Mouse (Mus musculus): Measurements from ENCODE around the gene Il17ra.
A peak's percentile ranks its signal among the peaks of the same experiment; 100 is the strongest.

Gene Il17ra

DNA sequence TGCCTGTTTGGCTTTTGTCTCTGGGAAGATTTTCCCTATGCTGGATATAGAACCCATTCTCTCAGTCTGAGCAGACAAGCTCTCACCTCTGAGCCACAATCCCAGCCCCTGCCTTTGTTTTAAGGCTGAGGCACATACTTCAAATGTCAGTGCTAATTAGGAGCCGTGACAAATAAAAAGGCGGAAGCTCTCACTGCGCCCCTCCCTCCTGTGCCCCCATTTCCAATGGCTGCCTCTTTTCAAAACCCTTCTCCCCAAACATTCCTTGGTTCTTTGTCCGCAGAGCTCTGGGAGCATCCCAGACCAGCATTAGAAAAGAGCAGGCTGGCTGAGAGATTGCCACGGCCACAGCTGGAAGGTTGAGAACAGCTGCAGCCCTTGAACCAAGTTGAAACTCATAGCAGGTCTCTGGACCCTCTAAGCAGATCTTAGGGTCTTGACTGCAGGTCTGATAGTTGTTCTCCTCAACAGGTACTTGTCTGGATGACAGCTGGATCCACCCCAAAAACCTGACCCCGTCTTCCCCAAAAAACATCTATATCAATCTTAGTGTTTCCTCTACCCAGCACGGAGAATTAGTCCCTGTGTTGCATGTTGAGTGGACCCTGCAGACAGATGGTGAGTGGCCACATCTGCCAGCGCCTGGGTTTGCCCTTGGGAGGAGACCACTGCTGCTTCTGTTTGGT is 9.6 kb downstream of the Il17ra start:
- no peak for DNase-seq

DNA sequence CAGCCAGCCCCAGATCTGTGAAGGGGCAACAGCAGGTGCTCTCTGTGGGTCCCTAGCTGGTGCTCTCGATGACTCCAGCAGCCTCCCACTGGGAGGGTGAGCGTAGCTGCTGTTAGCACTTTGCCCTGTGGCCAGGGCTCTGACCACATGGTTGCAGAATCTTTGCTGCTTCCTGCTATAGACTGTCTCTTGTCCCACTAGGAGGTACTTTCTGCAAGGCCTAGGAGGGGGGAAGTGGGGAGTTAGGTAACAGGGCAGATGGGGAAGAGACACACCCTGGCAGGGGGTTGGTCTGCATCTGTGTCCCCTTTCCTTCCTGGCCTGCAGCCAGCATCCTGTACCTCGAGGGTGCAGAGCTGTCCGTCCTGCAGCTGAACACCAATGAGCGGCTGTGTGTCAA is 10.4 kb downstream of the Il17ra start:
- DNase-seq, result peak; percentile 71 to 79

DNA sequence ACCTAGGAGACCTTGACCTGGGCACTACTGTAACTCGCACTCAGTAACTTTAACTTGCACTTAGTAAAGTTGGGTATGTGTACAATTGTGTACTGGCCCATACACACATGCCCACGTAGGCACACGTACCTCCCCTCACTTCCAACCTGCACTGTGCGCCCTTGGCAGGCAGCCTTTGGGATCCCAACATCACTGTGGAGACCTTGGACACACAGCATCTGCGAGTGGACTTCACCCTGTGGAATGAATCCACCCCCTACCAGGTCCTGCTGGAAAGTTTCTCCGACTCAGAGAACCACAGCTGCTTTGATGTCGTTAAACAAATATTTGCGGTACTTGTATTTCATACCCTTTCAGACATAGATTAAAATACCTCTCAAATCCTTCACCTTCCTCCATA is 12.2 kb downstream of the Il17ra start:
- no peak for DNase-seq

- peak in 1 of 2 experiments; percentile 57 for DNase-seq
Observed at GRCm38 (mm10) chr6:120479302-120479701, 16.3 kb downstream of the Il17ra start.

DNA sequence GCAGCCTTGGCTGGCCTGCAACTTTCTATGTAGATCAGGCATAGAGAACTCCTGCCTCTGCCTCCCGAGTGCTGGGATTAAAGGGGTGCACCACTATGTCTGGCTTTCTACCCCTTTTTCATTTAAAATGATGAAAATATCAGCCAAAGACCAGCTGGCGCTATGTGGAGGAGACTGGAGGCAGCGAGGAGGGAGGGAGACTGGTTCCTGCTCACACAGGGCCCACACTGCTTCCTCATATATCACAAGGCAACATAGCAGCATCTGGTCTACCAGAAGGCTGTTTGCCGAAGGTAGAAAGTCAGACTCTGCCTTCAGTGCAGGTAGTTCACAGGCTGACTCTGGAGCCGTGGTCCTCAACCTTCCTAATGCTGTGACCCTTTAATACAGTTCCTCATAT is 17.3 kb downstream of the Il17ra start:
- no peak for DNase-seq

DNA sequence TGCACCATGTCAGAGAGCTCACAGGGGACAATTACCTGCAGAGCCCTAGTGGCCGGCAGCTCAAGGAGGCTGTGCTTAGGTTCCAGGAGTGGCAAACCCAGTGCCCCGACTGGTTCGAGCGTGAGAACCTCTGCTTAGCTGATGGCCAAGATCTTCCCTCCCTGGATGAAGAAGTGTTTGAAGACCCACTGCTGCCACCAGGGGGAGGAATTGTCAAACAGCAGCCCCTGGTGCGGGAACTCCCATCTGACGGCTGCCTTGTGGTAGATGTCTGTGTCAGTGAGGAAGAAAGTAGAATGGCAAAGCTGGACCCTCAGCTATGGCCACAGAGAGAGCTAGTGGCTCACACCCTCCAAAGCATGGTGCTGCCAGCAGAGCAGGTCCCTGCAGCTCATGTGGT is 18.5 kb downstream of the Il17ra start:
- DNase-seq, result no peak

- no peak for DNase-seq
Observed at GRCm38 (mm10) chr6:120482021-120482420, 19.0 kb downstream of the Il17ra start.

DNA sequence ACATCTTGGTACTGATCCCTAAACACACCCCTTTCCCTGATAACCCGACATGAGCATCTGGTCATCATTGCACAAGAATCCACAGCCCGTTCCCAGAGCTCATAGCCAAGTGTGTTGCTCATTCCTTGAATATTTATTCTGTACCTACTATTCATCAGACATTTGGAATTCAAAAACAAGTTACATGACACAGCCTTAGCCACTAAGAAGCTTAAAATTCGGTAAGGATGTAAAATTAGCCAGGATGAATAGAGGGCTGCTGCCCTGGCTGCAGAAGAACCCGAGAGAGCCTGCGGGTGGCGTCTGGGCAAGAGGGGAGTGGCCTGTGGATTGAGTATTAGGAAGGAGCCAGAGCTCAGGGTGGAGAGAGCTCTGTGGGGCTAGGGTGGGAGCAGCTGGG is 19.7 kb downstream of the Il17ra start:
- no peak for DNase-seq

DNA sequence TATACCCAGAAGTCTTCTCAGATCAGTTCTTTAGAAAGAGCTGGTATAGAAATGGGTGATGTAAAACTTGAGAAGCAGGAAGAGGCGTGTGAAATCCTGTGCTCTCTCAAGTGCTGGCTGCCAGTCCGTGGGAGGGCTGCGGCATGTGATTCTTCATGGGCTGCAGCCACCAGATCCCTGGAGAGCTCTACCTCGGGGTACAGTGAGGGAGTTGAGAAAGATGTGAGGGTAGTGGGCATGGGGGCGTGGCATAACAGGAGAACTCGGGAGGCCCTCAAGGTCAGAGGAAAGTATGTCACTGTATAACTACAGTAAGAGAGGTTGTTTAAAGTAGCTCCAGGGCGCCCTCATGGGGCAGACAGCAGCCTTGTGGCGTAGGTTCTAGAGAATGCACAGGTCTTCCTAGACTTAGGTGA is 20.2 kb downstream of the Il17ra start:
- peak; percentile 54 to 62 for DNase-seq

DNA sequence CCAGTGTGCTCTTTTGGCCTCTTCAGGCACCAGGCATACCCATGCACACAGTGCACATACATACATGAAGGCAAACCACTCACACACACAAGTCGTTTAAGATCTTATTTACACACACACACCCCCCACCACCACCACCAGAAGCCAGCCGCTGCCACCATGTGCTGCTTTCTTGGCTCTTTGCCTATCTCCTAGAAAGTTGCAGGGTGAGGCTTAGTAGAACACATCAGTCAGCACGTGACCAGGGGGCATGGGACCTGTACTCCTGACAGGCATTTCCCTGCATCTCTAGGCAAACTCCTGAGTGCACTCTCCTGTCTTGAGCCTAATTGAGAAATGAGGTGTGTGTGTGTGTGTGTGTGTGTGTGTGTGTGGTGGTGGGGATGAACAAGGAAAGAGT is 22.0 kb downstream of the Il17ra start:
- no peak for DNase-seq

GRCm38 (mm10) chr6:120486051-120486510 is 23.0 kb downstream of the Il17ra start:
- peak in 1 of 2 experiments; percentile 37 for DNase-seq

DNA sequence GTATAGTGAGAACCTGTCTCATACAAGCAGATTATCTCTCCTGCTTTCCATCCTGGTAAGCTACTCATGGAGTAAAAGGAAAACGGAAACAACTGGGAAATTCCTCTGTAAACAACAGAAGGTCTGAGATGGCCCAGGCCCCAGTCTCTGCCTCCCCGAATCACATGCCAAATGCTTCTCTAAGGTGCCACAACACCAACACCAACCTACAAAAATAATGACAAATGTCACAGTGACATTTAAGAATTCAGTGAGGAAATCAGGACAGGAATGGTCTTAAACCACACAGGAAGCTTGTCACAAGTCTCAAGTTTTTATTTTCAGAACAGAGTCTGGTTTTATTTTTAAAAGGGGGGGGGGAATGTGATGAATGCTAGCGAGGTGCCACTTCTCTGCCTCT is 25.6 kb downstream of the Il17ra start:
- no peak for DNase-seq

- no peak for DNase-seq
Observed at GRCm38 (mm10) chr6:120489461-120489860, 26.4 kb downstream of the Il17ra start.

DNA sequence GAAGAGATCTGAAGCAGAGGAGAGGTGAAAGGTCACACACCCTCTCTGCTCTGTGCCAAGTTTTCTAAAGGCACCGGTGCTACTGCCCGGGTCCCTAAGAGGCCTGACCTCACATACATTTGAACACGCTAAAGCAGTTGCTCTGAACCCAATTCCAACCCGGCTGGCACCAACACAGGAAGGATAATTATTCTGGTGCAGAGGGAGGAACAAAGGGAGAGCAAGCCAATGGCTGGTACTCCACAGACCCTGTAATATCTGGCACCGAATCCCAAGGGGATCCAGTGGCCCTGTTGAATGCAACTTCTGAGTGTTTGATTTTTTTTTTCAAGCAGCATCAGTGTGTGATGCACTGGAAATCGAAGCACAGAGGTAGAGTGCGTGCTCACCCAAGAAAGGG is 28.0 kb downstream of the Il17ra start:
- DNase-seq, result no peak

GRCm38 (mm10) chr6:120491862-120492498 is 28.9 kb downstream of the Il17ra start:
- peak; percentile 79 to 87 for DNase-seq

DNA sequence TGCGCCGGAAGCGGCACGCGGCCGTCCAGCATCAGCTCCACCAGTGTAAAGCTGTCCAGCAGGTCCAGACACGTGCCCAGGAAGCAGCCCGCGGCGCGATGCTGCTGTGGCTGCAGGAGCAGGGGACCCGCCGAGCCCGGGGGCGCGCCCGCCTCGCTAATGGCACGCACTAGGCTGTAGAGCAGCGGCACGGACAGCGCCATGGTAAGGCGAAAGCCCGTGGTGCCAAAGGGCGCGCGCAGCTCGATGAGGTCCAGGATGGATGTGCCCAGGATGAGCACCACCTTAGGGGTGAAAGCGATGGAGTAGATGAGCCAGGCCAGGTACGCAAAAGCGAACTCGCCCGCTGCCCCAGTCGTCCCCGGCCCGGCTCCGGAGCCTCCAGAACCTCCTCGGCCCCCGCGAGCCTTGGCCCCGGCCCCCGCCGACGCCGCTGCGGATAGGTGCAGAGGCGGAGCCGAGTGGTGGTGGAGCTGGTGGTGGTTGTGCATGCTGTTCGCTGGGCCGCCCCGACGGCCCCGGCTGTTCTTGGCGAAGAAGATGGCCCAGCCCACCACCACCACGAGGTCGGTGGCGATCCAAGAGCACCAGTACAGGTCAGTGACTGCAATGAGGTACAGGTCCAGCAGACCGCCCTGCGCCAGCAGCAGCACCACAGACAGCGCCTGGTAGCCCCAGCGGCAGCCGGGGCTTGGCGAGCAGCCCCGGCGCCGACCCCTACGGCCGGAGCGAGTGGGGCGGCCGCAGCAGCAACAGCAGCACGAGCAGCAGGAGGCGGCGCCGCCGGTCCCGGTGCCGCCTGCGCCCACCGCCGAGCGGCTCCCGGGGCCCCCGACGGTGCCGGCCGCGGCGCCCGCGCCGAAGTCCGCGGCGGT is 29.7 kb downstream of the Il17ra start:
- DNase-seq, result peak; percentile 25 to 41

DNA sequence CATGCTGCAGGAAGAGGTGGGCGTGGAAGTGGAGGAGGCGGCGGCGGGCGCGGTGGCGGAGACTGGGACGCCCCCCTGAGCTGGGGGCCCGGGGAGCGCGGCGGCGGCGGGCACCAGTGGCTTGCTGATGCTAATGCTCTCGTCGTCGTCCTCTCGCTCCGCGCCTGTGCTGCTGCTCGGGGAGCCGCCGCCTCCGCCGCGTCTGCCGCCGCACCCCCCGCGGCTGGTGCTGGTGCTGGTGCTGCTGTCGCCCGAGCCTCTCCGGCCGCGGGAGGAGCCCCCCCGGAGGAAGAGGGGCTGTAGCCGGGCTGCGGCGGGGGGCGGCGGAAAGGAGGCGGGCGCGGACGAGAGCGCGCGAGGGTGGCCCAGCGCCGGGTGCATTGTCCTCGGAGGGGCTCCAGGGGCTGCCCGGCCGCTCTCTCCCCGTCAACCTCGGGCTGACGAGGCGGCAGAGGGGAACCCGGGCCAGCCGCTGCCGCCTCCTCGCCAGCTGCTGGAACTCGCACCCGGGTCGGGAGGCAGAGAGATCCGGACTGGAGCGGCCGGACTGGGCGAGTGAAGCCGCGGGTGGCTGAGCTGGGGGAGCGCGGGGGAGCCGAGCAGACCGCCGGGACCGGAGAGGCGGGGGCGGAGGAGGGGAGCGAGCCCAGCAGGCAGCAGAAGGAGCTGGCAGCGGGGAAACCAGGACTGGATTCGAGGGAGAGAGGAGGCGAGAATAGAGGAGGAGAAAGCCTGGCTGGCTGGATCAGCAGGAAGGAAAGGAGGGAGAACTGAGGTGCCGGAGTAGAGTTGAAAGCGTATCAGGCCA is 30.5 kb downstream of the Il17ra start, which contains the start of gene Tmem121b:
TSS of gene Tmem121b (minus strand) at position 434 of the 808 bp plus-strand sequence.
- DNase-seq, result peak; percentile 38 to 55

GRCm38 (mm10) chr6:120496544-120496943 is 33.5 kb downstream of the Il17ra start:
- DNase-seq, result no peak

DNA sequence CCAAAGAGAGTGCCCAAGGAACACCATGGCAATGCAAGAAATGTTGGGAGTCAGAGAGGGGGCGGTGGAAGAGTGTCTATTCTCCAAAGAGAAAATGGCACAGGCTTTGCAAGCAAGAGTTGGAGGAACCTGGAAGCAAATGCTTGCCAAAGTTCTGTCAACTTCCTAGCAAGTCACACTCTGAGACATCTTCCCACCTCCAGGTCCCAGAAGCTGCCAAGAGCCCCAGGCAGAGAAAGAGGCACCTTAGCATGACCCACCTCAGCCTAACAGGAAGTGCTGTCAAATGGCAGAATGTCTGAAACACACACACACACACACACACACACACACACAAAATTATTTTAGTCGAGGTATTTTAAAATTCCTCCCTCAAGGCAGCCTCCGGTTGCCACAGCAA is 41.0 kb downstream of the Il17ra start:
- DNase-seq, result no peak

GRCm38 (mm10) chr6:120505531-120505930 is 42.5 kb downstream of the Il17ra start:
- DNase-seq, result no peak

GRCm38 (mm10) chr6:120508645-120509044 is 45.6 kb downstream of the Il17ra start:
- no peak for DNase-seq

- DNase-seq, result no peak
Observed at GRCm38 (mm10) chr6:120509975-120510374, 46.9 kb downstream of the Il17ra start.

GRCm38 (mm10) chr6:120510425-120510824 is 47.4 kb downstream of the Il17ra start:
- no peak for DNase-seq

All from lung, adult 18-20 months (tissue).